Mouse (Mus musculus) layer of hippocampus, adult 2 months (tissue): Measurements from ENCODE around the gene Rc3h2. TPM values are rescaled to one million over a fixed set of nuclear protein-coding genes. Genes with fewer than 3 reads are reported as not detected.

Experiments
- DNase-seq, 2 experiments: peaks; one replicate each; pipeline ENCODE4 v3.0.0; 2022; ENCODE audit warnings: low spot score in 2 of 2
- H3K27ac ChIP-seq: fragments of 200-600 bp; 2 replicates; pipeline ENCODE4 v1.8.1; 2022
- H3K4me3 ChIP-seq: fragments of 200-600 bp; 2 replicates; pipeline ENCODE4 v1.8.1; 2022; ENCODE audit warnings: mild to moderate bottlenecking
- CTCF ChIP-seq: fragments of 200-600 bp; conservative IDR thresholded peaks from 2 replicates; pipeline ENCODE4 v1.8.1; 2022; ENCODE audit warnings: antibody characterized with exemption, mild to moderate bottlenecking, moderate library complexity
- total RNA-seq, 2 experiments: library from RNA; stranded (reverse); gene quantifications; 2 replicates each; pipeline ENCODE4 v1.2.3; 2021

The Rc3h2 gene
- total RNA-seq, 2 experiments from 2014 or later = 85.9 to 91.9 TPM

- peak; percentile 68 for TF ChIP-seq CTCF
- H3K4me3 ChIP-seq = no peak overlapping the region
- no peak overlapping the region for H3K27ac ChIP-seq
- no peak for DNase-seq
Observed at GRCm38 (mm10) chr2:37395539-37395938, 27.2 kb downstream of the Rc3h2 start.

GRCm38 (mm10) chr2:37382921-37383320 is 39.8 kb downstream of the Rc3h2 start:
- DNase-seq = peak in 1 of 2 experiments; percentile 56
- H3K27ac ChIP-seq = peak overlapping the region; percentile 49
- TF ChIP-seq CTCF = no peak

GRCm38 (mm10) chr2:37380189-37380588 is 42.5 kb downstream of the Rc3h2 start:
- H3K4me3 ChIP-seq = no peak overlapping the region
- H3K27ac ChIP-seq = no peak overlapping the region
- peak; percentile 86 for TF ChIP-seq CTCF
- DNase-seq = peak; percentile 46 to 68

More at GRCm38 (mm10) chr2:37382921-37383320, 39.8 kb downstream of the Rc3h2 start:
- H3K4me3 ChIP-seq = no peak overlapping the region

GRCm38 (mm10) chr2:37376018-37376417 is 46.7 kb downstream of the Rc3h2 start:
- no peak for DNase-seq
- no peak for TF ChIP-seq CTCF

GRCm38 (mm10) chr2:37370651-37371050 is 52.1 kb downstream of the Rc3h2 start:
- Histone ChIP-seq H3K4me3 (no peak overlapping the region), H3K27ac (no peak overlapping the region)
- TF ChIP-seq CTCF = no peak
- DNase-seq = no peak

More at GRCm38 (mm10) chr2:37376018-37376417, 46.7 kb downstream of the Rc3h2 start:
- Histone ChIP-seq H3K4me3 (no peak overlapping the region), H3K27ac (peak overlapping the region; percentile 44; the same call in 1 of the 2 replicates)

- no peak for TF ChIP-seq CTCF
- Histone ChIP-seq H3K4me3 (no peak overlapping the region), H3K27ac (no peak overlapping the region)
- DNase-seq = no peak
Observed at GRCm38 (mm10) chr2:37359908-37360307, 62.8 kb downstream of the Rc3h2 start.

- DNase-seq = peak; percentile 85 to 89
- Histone ChIP-seq H3K27ac (peak within 1 kb of the TSS; percentile 96), H3K4me3 (peak within 1 kb of the TSS; percentile 74)
- no peak for TF ChIP-seq CTCF
Observed at GRCm38 (mm10) chr2:37358633-37359540, 63.8 kb downstream of the Rc3h2 start, which contains the start of gene Pdcl. Gene Pdcl, minus strand, starts transcription at chr2:37359332.

GRCm38 (mm10) chr2:37355571-37355970 is 67.1 kb downstream of the Rc3h2 start:
- Histone ChIP-seq H3K4me3 (no peak overlapping the region), H3K27ac (no peak overlapping the region)
- no peak for TF ChIP-seq CTCF
- no peak for DNase-seq

- no peak overlapping the region for H3K27ac ChIP-seq
- TF ChIP-seq CTCF = no peak
- peak; percentile 38 to 48 for DNase-seq
- H3K4me3 ChIP-seq = no peak overlapping the region
Observed at GRCm38 (mm10) chr2:37351671-37352070, 71.0 kb downstream of the Rc3h2 start.

GRCm38 (mm10) chr2:37338497-37339187 is 84.1 kb downstream of the Rc3h2 start:
- peak; percentile 46 to 71 for DNase-seq
- TF ChIP-seq CTCF = peak; percentile 87
- Histone ChIP-seq H3K4me3 (no peak overlapping the region), H3K27ac (no peak overlapping the region)

GRCm38 (mm10) chr2:37333321-37333720 is 89.4 kb downstream of the Rc3h2 start:
- H3K4me3 ChIP-seq = no peak overlapping the region
- no peak overlapping the region for H3K27ac ChIP-seq
- no peak for TF ChIP-seq CTCF
- no peak for DNase-seq

- Histone ChIP-seq H3K27ac (no peak within 1 kb of the TSS), H3K4me3 (no peak within 1 kb of the TSS)
- TF ChIP-seq CTCF = no peak
- DNase-seq = no peak
Observed at GRCm38 (mm10) chr2:37326215-37326614, 96.5 kb downstream of the Rc3h2 start, which contains the start of gene Olfr368. Gene Olfr368, plus strand, starts transcription at chr2:37326515.

Other genes starting within 250 kb of the Rc3h2 start
- under 1 TPM in 1 of 2 experiments, not detected in 1; 0.08 TPM for gene Olfr365, start 234.7 kb downstream of the Rc3h2 start, total RNA-seq
- not detected for gene Olfr366, start 211.3 kb downstream of the Rc3h2 start, total RNA-seq
- gene Olfr368, start 96.4 kb downstream of the Rc3h2 start, total RNA-seq = not detected
- 10 to 100 TPM; 26.1 to 31.3 TPM for gene Pdcl, start 63.6 kb downstream of the Rc3h2 start, total RNA-seq
- gene Zbtb26, start 20.2 kb upstream of the Rc3h2 start, total RNA-seq = 10 to 100 TPM in 1 of 2 experiments, 1 to 10 TPM in 1; 9.7 to 11.9 TPM
- gene Zbtb6, start 20.3 kb upstream of the Rc3h2 start, total RNA-seq = 10 to 100 TPM; 15.2 to 15.6 TPM
- gene Rabgap1, start 20.4 kb upstream of the Rc3h2 start, total RNA-seq = 10 to 100 TPM; 92.7 to 99.2 TPM
- gene Gpr21, start 93.4 kb upstream of the Rc3h2 start, total RNA-seq = 1 to 10 TPM; 2.7 to 3.5 TPM